ENCODE assay signal across 19 mouse cellular contexts in genomic region chr3:85667683-85668082, GRCm38 (mm10).
"Had no signal": no experiment of that assay in that cellular context is flagged by ENCODE, and none has a peak within 500 bp of the region (broad histone marks: within the 10 kb centered on the region; RNA-seq: fewer than 3 reads in every experiment).

No protein-coding gene starts in this region.

- H3K27ac ChIP-seq: kidney, embryonic 15.5 days; limb, embryonic 12.5 days; limb, embryonic 15.5 days; liver, embryonic 14.5 days; macrophage; midbrain, embryonic 12.5 days; stomach, postnatal 0 days had no signal

- H3K36me3 ChIP-seq: kidney, embryonic 15.5 days; limb, embryonic 12.5 days; limb, embryonic 15.5 days; midbrain, embryonic 12.5 days had no signal

- H3K4me3 ChIP-seq: kidney, embryonic 15.5 days; limb, embryonic 12.5 days; limb, embryonic 15.5 days; midbrain, embryonic 12.5 days had no signal

- H3K27me3 ChIP-seq: kidney, embryonic 15.5 days; limb, embryonic 15.5 days; midbrain, embryonic 12.5 days had no signal

- H3K4me2 ChIP-seq: kidney, embryonic 15.5 days; limb, embryonic 12.5 days; limb, embryonic 15.5 days; liver, embryonic 11.5 days; lung, embryonic 14.5 days; midbrain, embryonic 12.5 days had no signal

- H3K9ac ChIP-seq: kidney, embryonic 15.5 days; limb, embryonic 12.5 days; limb, embryonic 15.5 days; liver, embryonic 14.5 days; liver, postnatal 0 days; lung, embryonic 14.5 days; midbrain, embryonic 12.5 days had no signal

- H3K4me1 ChIP-seq: limb, embryonic 12.5 days; limb, embryonic 15.5 days; midbrain, embryonic 12.5 days had no signal

- ATAC-seq: liver, postnatal 0 days; lung, postnatal 0 days; midbrain, embryonic 16.5 days had no signal

- H3K9me3 ChIP-seq: kidney, embryonic 15.5 days; limb, embryonic 12.5 days; limb, embryonic 15.5 days; midbrain, embryonic 12.5 days had no signal

- DNase-seq: kidney, adult 8-10 months; kidney, postnatal 10 days; kidney, postnatal 4 days; layer of hippocampus, postnatal 36 days; liver, postnatal 0 days; lung, embryonic 14.5 days; thymus, adult 2 months; thymus, postnatal 14 days; thymus, postnatal 4 days had no signal
